Mouse (Mus musculus) c-Kit-positive CD71-negative TER-119-negative erythroid progenitor cells, embryonic 14.5 days (primary cell): ENCODE data around the gene Kdelr2.

ENCODE experiments used
- DNase-seq: peaks from one replicate; pipeline ENCODE4 v3.0.0-alpha.2; 2013; ENCODE audit warnings: low read depth

The Kdelr2 gene

DNA sequence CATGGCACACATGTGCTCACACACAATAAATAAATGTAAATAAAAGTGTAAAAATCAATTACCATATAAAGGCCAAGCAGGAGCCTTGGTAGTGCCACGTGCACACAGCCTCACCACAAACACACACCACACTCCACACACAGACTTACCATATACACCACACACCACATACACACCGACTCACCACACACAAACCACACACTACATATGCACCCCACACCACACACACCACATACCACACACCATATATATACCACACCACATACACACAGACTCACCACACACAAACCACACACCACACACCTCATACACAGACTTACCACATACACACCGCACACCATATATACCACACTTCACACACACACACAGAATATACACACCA is 67.5 kb downstream of the Kdelr2 start:
- no peak for DNase-seq
